Mouse (Mus musculus) limb, embryonic 15.5 days (tissue): ENCODE measurements around the gene Rab3c. TPM values are rescaled to one million over a fixed set of nuclear protein-coding genes. Genes with fewer than 3 reads are reported as not detected.

ENCODE experiments used
- ATAC-seq: fragments of 200-750 bp; cut with Nextera tagmentation; 2 replicates; pipeline ENCODE4 v1.8.0; 2017; ENCODE audit warnings: low read depth, moderate TSS enrichment; ENCODE audit not compliant: insufficient number of reproducible peaks, low FRiP score, low TSS enrichment
- H3K27ac ChIP-seq: fragments of 300-500 bp; sonication (generic); 2 replicates; pipeline ENCODE4 v1.5.1; 2015; ENCODE audit warnings: moderate library complexity, mild to moderate bottlenecking, inconsistent platforms
- H3K27me3 ChIP-seq: fragments of 300-500 bp; sonication (generic); 2 replicates; pipeline ENCODE4 v1.6.1; 2015; ENCODE audit warnings: inconsistent platforms
- H3K36me3 ChIP-seq: fragments of 300-500 bp; sonication (generic); 2 replicates; pipeline ENCODE4 v1.6.1; 2015; ENCODE audit warnings: inconsistent platforms
- H3K4me1 ChIP-seq: fragments of 300-500 bp; sonication (generic); 2 replicates; pipeline ENCODE4 v1.6.1; 2015; ENCODE audit warnings: inconsistent platforms
- H3K4me2 ChIP-seq: fragments of 300-500 bp; sonication (generic); 2 replicates; pipeline ENCODE4 v1.6.1; 2015; ENCODE audit warnings: mild to moderate bottlenecking, inconsistent platforms
- H3K4me3 ChIP-seq: fragments of 300-500 bp; sonication (generic); 2 replicates; pipeline ENCODE4 v1.5.1; 2015; ENCODE audit warnings: mild to moderate bottlenecking, inconsistent platforms
- H3K9ac ChIP-seq: fragments of 300-500 bp; sonication (generic); 2 replicates; pipeline ENCODE4 v1.6.1; 2015; ENCODE audit warnings: inconsistent platforms
- H3K9me3 ChIP-seq: fragments of 300-500 bp; sonication (generic); 2 replicates; pipeline ENCODE4 v1.6.1; 2016; ENCODE audit warnings: inconsistent platforms
- WGBS: fragments of 180-500 bp; shearing (Covaris S2); methylation state at CpG from one replicate; pipeline ENCODE4 v1.1.7; 2015; 5-methylcytosine and 5-hydroxymethylcytosine counted together
- polyA plus RNA-seq: library from polyadenylated mRNA; unstranded; fragments of >200 nt; fragmentation: Nextera tagmentation; extraction: Ambion mirVana; gene quantifications from 2 replicates; pipeline ENCODE4 v1.2.1, GENCODE M21; 2015

Gene Rab3c
- polyA plus RNA-seq, 1 experiment from 2014 or later, result 0.38 TPM

DNA sequence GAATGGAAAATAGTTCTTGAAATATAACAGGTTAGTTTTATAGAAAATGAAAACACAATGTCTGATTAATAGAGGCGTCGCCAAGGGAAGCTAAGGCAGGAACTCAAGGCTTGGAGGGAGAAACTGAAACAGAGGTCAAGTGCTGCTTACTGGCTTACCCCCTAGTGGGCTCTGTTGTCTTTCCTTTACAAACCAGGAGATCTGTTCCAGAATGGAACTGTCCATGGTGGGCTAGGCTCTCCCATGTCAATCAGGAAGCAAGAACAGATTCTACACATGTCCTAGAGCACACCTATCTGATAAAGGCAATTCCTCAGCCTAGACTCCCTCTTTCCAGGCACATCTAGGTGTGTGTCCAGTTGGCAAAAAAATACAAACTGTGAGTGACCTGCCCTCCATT is 32.3 kb downstream of the Rab3c start:
- no peak overlapping the region for H3K4me2 ChIP-seq
- H3K4me1 ChIP-seq, result no peaks in the 10 kb centered on the region
- H3K27ac ChIP-seq, result no peak overlapping the region
- H3K4me3 ChIP-seq, result no peak overlapping the region
- H3K27me3 ChIP-seq, result no peaks in the 10 kb centered on the region
- H3K9ac ChIP-seq, result no peak overlapping the region
- H3K36me3 ChIP-seq, result no peaks in the 10 kb centered on the region
- 70% methylated on average over 2 of the region's 2 CpGs for WGBS
- no peak for ATAC-seq
- no peaks in the 10 kb centered on the region for H3K9me3 ChIP-seq

DNA sequence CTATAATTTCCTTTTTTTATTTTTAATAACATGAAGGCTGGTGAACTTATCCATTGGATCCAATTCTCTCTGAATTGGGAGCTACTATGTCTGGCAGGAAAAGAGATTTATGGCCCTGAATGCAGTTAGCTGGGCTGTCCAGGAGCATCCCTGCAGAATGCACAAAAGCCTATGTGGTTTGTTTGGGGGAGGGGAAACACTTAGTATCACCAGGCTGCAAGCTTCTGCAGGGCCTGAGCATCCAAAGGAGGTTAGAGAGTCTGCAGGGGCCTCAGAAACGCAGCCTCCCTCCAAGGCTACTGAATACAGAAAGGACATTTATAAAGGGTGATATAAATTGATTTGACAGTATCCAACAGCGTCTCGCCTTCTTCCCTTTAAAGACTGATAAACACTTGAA is 41.8 kb downstream of the Rab3c start:
- 60% methylated on average over 3 of the region's 3 CpGs for WGBS
- Histone ChIP-seq H3K4me3 (no peak overlapping the region), H3K9ac (no peak overlapping the region), H3K4me1 (peaks cover 8% of the 10 kb centered on the region), H3K4me2 (no peak overlapping the region), H3K27ac (no peak overlapping the region), H3K27me3 (no peaks in the 10 kb centered on the region), H3K36me3 (no peaks in the 10 kb centered on the region), H3K9me3 (no peaks in the 10 kb centered on the region)
- ATAC-seq, result no peak

DNA sequence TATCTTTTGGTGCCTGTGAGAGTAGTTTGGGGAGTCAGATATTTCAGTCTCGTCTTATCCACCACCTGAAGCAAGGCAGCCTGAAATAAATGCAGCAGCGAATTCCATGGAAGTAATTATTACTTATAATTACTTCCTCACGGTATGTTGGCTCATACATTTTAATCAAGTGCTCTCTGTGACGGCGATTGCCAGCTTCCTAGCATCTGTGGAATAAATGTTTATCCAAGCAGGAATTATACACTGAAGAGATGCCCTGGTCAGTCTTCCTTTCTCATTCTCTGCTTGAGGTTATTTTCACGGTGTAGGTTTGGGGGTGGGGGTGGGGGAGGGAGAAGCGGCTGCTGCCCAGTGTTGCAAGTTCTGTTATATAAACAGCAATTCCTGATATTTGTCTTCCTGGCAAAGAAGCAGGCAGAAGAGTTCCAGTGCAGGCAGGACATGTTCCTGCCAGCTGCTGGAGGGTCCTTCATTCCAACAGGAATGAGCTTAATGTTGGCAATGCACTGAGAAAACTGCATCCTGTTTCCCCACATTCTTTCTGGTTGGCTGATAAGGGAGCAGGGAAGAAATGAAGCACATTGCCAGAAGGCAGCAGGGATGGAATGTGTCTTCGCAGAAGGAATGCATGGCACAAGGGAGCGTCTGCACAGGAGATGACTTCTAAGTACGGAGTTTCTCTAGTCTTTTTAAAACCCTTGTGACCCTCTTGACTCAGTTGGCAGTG is 43.4 kb downstream of the Rab3c start:
- no peak overlapping the region for H3K9ac ChIP-seq
- peaks cover 8% of the 10 kb centered on the region for H3K4me1 ChIP-seq
- no peaks in the 10 kb centered on the region for H3K9me3 ChIP-seq
- H3K36me3 ChIP-seq, result no peaks in the 10 kb centered on the region
- H3K4me2 ChIP-seq, result no peak overlapping the region
- no peak overlapping the region for H3K4me3 ChIP-seq
- 31% methylated on average over 10 of the region's 10 CpGs for WGBS
- no peak for ATAC-seq
- no peak overlapping the region for H3K27ac ChIP-seq
- H3K27me3 ChIP-seq, result no peaks in the 10 kb centered on the region

DNA sequence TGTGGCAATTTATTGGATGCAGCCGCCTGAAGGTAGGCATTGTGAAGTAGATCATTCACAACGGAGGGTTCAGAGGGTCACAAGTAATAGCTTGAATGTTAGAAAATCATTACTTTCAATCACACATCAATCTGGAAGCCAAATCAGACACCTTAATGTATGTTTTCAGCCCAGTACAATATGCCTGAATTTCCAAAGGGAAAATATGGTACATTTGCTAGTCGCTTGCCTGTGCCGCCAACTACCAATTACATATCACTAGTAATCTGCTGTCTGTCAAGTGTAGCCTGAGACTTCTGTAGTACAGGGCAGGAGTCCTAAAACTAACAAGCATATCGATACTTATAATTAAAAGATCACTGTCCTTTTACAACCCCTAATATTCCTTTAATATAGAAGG is 47.4 kb downstream of the Rab3c start:
- Histone ChIP-seq H3K4me1 (peaks cover 8% of the 10 kb centered on the region), H3K27me3 (no peaks in the 10 kb centered on the region), H3K4me2 (no peak overlapping the region), H3K9ac (no peak overlapping the region), H3K9me3 (no peaks in the 10 kb centered on the region), H3K36me3 (no peaks in the 10 kb centered on the region), H3K27ac (no peak overlapping the region), H3K4me3 (no peak overlapping the region)
- ATAC-seq, result no peak
- WGBS, result 84% methylated on average over 5 of the region's 5 CpGs

- no peaks in the 10 kb centered on the region for H3K9me3 ChIP-seq
- no peak overlapping the region for H3K4me2 ChIP-seq
- WGBS, result 76% methylated on average over 5 of the region's 5 CpGs
- H3K4me3 ChIP-seq, result no peak overlapping the region
- H3K36me3 ChIP-seq, result no peaks in the 10 kb centered on the region
- no peaks in the 10 kb centered on the region for H3K4me1 ChIP-seq
- no peak overlapping the region for H3K9ac ChIP-seq
- H3K27me3 ChIP-seq, result no peaks in the 10 kb centered on the region
- H3K27ac ChIP-seq, result no peak overlapping the region
- no peak for ATAC-seq
Measured at GRCm38 (mm10) chr13:110231086-110231688, 49.6 kb downstream of the Rab3c start.

GRCm38 (mm10) chr13:110230046-110230445 is 50.8 kb downstream of the Rab3c start:
- Histone ChIP-seq H3K4me2 (no peak overlapping the region), H3K27me3 (no peaks in the 10 kb centered on the region), H3K9me3 (no peaks in the 10 kb centered on the region), H3K4me1 (no peaks in the 10 kb centered on the region), H3K9ac (no peak overlapping the region), H3K4me3 (no peak overlapping the region), H3K36me3 (no peaks in the 10 kb centered on the region), H3K27ac (no peak overlapping the region)
- WGBS, result 68% methylated on average over 4 of the region's 4 CpGs
- no peak for ATAC-seq

- H3K36me3 ChIP-seq, result no peaks in the 10 kb centered on the region
- 83% methylated on average over 7 of the region's 7 CpGs for WGBS
- H3K27me3 ChIP-seq, result no peaks in the 10 kb centered on the region
- no peak for ATAC-seq
- H3K4me1 ChIP-seq, result no peaks in the 10 kb centered on the region
- H3K9me3 ChIP-seq, result no peaks in the 10 kb centered on the region
- H3K4me2 ChIP-seq, result no peak overlapping the region
- H3K27ac ChIP-seq, result no peak overlapping the region
- no peak overlapping the region for H3K4me3 ChIP-seq
- no peak overlapping the region for H3K9ac ChIP-seq
Measured at GRCm38 (mm10) chr13:110219195-110219594, 61.6 kb downstream of the Rab3c start.

DNA sequence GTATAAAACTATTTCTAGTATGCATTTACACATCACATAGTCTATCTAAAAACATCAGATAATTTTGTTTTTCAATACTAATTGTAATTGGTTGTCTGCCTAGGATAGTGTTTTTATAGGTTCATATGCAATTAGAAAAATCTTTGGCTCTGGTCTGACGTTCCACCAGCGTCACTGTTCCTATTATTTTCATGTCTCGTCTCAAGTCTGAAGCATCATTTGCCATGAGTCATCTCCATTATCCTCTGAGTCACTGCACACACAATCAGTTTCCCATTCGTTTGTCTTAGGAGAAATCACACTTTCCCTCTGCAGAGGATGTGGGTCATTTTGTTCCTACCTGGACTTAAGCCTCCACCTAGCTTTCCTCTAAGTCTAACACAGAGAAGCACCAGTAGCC is 62.3 kb downstream of the Rab3c start:
- Histone ChIP-seq H3K27ac (no peak overlapping the region), H3K9ac (no peak overlapping the region), H3K9me3 (no peaks in the 10 kb centered on the region), H3K4me3 (no peak overlapping the region), H3K4me2 (no peak overlapping the region), H3K27me3 (no peaks in the 10 kb centered on the region), H3K36me3 (no peaks in the 10 kb centered on the region), H3K4me1 (no peaks in the 10 kb centered on the region)
- no peak for ATAC-seq
- 66% methylated on average over 4 of the region's 4 CpGs for WGBS

DNA sequence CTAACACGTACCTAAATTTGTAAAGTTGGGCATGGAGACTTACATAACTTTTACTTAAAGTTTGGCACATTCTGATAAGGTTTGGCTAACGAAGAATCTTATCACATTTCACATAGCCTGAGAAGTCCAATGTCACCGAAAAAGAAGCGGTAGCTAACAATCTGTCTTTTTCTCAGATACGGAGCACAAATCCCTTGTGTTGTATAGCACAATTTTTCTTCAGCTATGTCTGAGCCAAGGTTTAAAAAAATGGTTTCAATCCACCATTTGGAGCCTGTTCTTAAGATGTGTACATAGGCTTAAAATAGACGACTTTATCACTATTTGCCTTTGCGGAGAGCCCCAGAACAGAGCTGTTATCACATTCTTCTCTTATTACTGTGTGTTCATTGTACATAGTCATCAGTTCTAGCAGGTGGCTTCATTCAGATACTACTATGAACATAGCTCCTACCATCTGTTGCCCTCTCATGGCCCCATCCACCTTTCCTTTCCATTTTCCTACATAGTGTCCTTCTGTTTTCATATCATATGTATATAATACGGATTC is 69.2 kb downstream of the Rab3c start:
- H3K4me3 ChIP-seq, result no peak overlapping the region
- H3K9me3 ChIP-seq, result no peaks in the 10 kb centered on the region
- H3K36me3 ChIP-seq, result no peaks in the 10 kb centered on the region
- H3K4me2 ChIP-seq, result no peak overlapping the region
- 87% methylated on average over 8 of the region's 8 CpGs for WGBS
- no peak overlapping the region for H3K27ac ChIP-seq
- no peak for ATAC-seq
- H3K27me3 ChIP-seq, result no peaks in the 10 kb centered on the region
- H3K4me1 ChIP-seq, result no peaks in the 10 kb centered on the region
- H3K9ac ChIP-seq, result no peak overlapping the region

- H3K4me1 ChIP-seq, result no peaks in the 10 kb centered on the region
- no peaks in the 10 kb centered on the region for H3K27me3 ChIP-seq
- no peak overlapping the region for H3K9ac ChIP-seq
- H3K27ac ChIP-seq, result no peak overlapping the region
- no peaks in the 10 kb centered on the region for H3K9me3 ChIP-seq
- no peak overlapping the region for H3K4me3 ChIP-seq
- no peak for ATAC-seq
- no peaks in the 10 kb centered on the region for H3K36me3 ChIP-seq
- H3K4me2 ChIP-seq, result no peak overlapping the region
- WGBS, result 73% methylated on average over 5 of the region's 5 CpGs
Measured at GRCm38 (mm10) chr13:110198906-110199305, 81.9 kb downstream of the Rab3c start.

DNA sequence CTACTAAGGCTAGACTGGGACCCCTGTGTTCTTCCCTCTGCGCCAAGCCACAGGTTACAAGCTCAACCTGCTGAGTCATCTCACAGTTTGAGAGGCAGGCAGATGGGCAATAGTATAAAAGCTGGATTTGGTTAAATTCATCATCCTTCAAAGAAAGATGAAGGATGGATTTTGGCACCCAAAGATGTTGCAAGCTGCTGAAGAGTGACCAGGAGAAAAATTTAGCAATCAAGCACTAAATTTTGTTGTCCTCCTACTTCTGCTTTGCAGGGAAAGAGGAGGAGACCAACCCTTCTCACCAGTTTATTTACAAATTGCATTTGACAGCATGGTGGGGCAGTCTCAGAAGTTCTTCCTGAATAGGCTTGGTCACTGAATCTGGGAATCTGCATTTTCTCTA is 90.8 kb downstream of the Rab3c start:
- no peaks in the 10 kb centered on the region for H3K36me3 ChIP-seq
- no peak overlapping the region for H3K4me2 ChIP-seq
- H3K9ac ChIP-seq, result no peak overlapping the region
- 52% methylated on average over 1 of the region's 1 CpGs for WGBS
- no peak for ATAC-seq
- no peaks in the 10 kb centered on the region for H3K27me3 ChIP-seq
- H3K4me1 ChIP-seq, result no peaks in the 10 kb centered on the region
- no peak overlapping the region for H3K4me3 ChIP-seq
- no peaks in the 10 kb centered on the region for H3K9me3 ChIP-seq
- H3K27ac ChIP-seq, result no peak overlapping the region

DNA sequence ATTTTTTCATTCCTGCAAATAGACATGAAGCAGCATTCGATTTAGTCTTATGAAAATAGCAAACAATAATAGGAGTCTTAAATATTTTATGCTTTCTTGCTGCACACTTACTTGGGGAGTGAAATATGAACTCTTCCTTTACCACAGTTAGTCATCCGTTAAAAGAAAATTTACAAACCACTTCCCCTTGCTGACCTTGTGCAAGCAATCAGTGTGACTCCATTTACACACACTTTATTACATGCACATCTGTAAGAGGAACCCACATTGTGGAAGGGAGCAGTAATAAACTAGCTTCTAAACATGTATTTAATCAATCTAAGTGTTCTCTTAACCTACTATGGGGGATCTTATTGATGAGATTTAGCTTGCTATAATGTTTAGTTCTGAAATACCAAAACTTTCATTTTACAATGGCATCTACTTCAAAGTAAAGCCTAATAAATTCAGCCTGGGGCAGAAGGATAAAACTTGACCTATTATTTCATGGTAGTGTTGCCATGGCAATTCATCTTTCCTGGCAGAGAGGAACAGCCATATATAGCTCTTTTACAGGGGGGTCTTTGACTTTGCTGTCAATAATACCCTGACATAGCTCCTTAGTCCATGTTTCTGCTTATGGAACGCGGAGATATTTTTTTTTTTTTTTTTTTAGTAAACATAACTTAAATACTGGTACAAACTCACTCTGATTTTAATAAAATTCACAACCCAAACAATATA is 95.7 kb downstream of the Rab3c start:
- Histone ChIP-seq H3K4me2 (no peak overlapping the region), H3K9ac (no peak overlapping the region), H3K27me3 (no peaks in the 10 kb centered on the region), H3K27ac (no peak overlapping the region), H3K4me3 (no peak overlapping the region), H3K9me3 (no peaks in the 10 kb centered on the region), H3K36me3 (no peaks in the 10 kb centered on the region), H3K4me1 (no peaks in the 10 kb centered on the region)
- 34% methylated on average over 4 of the region's 4 CpGs for WGBS
- ATAC-seq, result no peak
